Comparison of ENCODE assay signal across 19 mouse cellular contexts in the genomic region with DNA sequence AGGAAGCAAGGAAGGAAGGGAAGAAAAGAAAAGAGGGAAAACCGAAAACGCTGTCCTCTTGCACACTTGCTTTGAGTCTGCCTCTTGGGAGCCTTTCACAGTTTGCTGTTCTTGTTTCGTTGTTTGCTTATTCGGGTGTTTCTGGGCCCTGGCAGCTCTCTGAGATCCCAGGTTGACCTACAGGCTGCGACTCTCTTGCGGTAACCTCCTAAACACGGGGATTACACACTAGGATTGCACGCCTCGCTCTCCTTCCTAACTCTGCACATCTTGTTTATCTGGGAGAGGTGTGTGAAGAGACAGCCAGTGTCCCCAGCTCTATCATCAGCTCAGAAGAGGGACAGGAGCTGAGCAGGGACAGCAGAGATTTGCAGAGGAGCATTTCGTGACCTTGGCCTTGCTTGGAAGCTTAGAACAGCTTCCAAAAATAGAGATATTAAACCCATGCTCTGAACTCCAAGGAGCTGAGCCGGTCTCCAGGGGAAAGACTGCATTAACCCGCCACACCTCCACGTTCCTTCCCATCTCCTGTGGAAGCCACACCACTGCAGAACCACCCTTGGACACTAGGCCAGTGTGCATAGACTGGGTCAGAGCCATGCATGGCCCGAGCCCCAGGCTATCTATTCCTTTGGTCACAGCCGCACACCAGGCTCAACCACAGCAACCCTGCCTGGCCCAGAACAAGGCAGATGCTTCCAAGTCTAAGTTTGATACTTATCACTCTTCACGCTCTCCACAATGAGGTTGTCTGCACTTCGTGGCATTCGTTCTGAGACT. TPM values are rescaled to one million over a fixed set of nuclear protein-coding genes. Genes with fewer than 3 reads are reported as not detected.
DNase-seq lines count a peak whose midpoint lies in the region; ATAC-seq and TF ChIP-seq lines count a peak whose summit lies in the region.
"Had no signal": no experiment of that assay in that cellular context is flagged by ENCODE, and none has a peak within 500 bp of the region (broad histone marks: within the 10 kb centered on the region; RNA-seq: fewer than 3 reads in every experiment).

No protein-coding gene starts in this region.

- H3K9ac ChIP-seq in liver, embryonic 14.5 days (replicated peaks) = no peak overlapping the region
- no peak overlapping the region for H3K9ac ChIP-seq in liver, postnatal 0 days (replicated peaks)
- H3K9ac ChIP-seq: embryonic facial prominence, embryonic 15.5 days; forebrain, embryonic 12.5 days; hindbrain, embryonic 15.5 days; limb, embryonic 13.5 days; stomach, embryonic 15.5 days had no signal

- ATAC-seq in liver, embryonic 14.5 days (ENCODE audit: insufficient read depth) = 0 out of 2 replicates have a peak, but pooled peaks have one; percentile 17
- no peak for ATAC-seq in liver, postnatal 0 days
- peak; percentile 30; the same call in 1 of the 2 replicates for ATAC-seq in common myeloid progenitor, adult 5-6 weeks (replicated peaks; ENCODE audit: low read depth, poor library complexity, severe bottlenecking)
- ATAC-seq in megakaryocyte-erythroid progenitor cell, adult 5-6 weeks (replicated peaks; ENCODE audit: low FRiP score, low TSS enrichment, poor library complexity, severe bottlenecking) = peak; percentile 61
- ATAC-seq: CD4-positive, CD25-positive, alpha-beta regulatory T cell, adult 4 months; lung, postnatal 0 days had no signal

- no peak for TF ChIP-seq CTCF in liver, embryonic 14.5 days (IDR thresholded peaks at IDR 0.05; ENCODE audit: low read depth)
- TF ChIP-seq CTCF in liver, postnatal 0 days (IDR thresholded peaks at IDR 0.05; ENCODE audit: low read depth) = no peak

- H3K4me3 ChIP-seq in liver, embryonic 14.5 days (ENCODE audit: insufficient read depth in 1 of 2, low read depth in 2 of 2, low read length in 2 of 2) = no peak overlapping the region
- H3K4me3 ChIP-seq in liver, postnatal 0 days (ENCODE audit: low read depth, low read length) = no peak overlapping the region
- H3K4me3 ChIP-seq: embryonic facial prominence, embryonic 15.5 days; forebrain, embryonic 12.5 days; hindbrain, embryonic 15.5 days; limb, embryonic 13.5 days; stomach, embryonic 15.5 days had no signal

- H3K27me3 ChIP-seq in liver, embryonic 14.5 days (ENCODE audit: control insufficient read depth, insufficient read depth, low read length) = no peaks in the 10 kb centered on the region
- H3K27me3 ChIP-seq in liver, postnatal 0 days (ENCODE audit: insufficient read depth, low read length) = no peaks in the 10 kb centered on the region
- H3K27me3 ChIP-seq: embryonic facial prominence, embryonic 15.5 days; forebrain, embryonic 12.5 days; hindbrain, embryonic 15.5 days; limb, embryonic 13.5 days; stomach, embryonic 15.5 days had no signal

- H3K4me1 ChIP-seq in liver, embryonic 14.5 days (replicated peaks; ENCODE audit: control insufficient read depth in 2 of 2, insufficient read depth in 2 of 2, low read length in 1 of 2) = peaks cover 0 to 5% of the 10 kb centered on the region in 2 experiments; a peak in 1 of 4 replicates
- H3K4me1 ChIP-seq in liver, postnatal 0 days (ENCODE audit: insufficient read depth) = no peaks in the 10 kb centered on the region
- H3K4me1 ChIP-seq: embryonic facial prominence, embryonic 15.5 days; forebrain, embryonic 12.5 days; hindbrain, embryonic 15.5 days; limb, embryonic 13.5 days; stomach, embryonic 15.5 days had no signal

- DNase-seq in heart, adult 11 months = peak; percentile 89
- no peak for DNase-seq in heart, adult 9 months (ENCODE audit: low spot score in 2 of 2)
- DNase-seq in liver, embryonic 14.5 days (ENCODE audit: low read depth in 3 of 3, low spot score in 3 of 3) = no peak
- DNase-seq in liver, postnatal 0 days = no peak
- DNase-seq in left cerebral cortex, postnatal 36 days (ENCODE audit: low spot score in 2 of 2) = no peak
- DNase-seq: cerebellum, adult 8-10 months; kidney, adult 11 months; kidney, postnatal 10 days; spleen, adult 18-20 months; thymus, postnatal 14 days had no signal

- 59% methylated on average over 18 of the region's 18 CpGs for WGBS in liver, embryonic 14.5 days (ENCODE audit: insufficient replicate concordance)
- WGBS in liver, postnatal 0 days (ENCODE audit: insufficient replicate concordance) = 63% methylated on average over 18 of the region's 18 CpGs

- TF ChIP-seq EP300 in liver, embryonic 14.5 days (IDR thresholded peaks at IDR 0.05; ENCODE audit: low read depth) = no peak
- no peak for TF ChIP-seq EP300 in liver, postnatal 0 days (IDR thresholded peaks at IDR 0.05; ENCODE audit: low read depth)

- no peak overlapping the region for H3K4me2 ChIP-seq in liver, embryonic 14.5 days (ENCODE audit: low read depth)
- no peak overlapping the region for H3K4me2 ChIP-seq in liver, postnatal 0 days (ENCODE audit: low read depth, low read length)
- H3K4me2 ChIP-seq: embryonic facial prominence, embryonic 15.5 days; forebrain, embryonic 12.5 days; hindbrain, embryonic 15.5 days; limb, embryonic 13.5 days; stomach, embryonic 15.5 days had no signal

- intact Hi-C loops in left cerebral cortex, postnatal 36 days (cut with DNase I) = no loop called here

- H3K27ac ChIP-seq in liver, embryonic 14.5 days = no peak overlapping the region
- no peak overlapping the region for H3K27ac ChIP-seq in liver, postnatal 0 days (ENCODE audit: low read depth)
- H3K27ac ChIP-seq: embryonic facial prominence, embryonic 15.5 days; forebrain, embryonic 12.5 days; hindbrain, embryonic 15.5 days; limb, embryonic 13.5 days; stomach, embryonic 15.5 days had no signal

- no peaks in the 10 kb centered on the region for H3K9me3 ChIP-seq in liver, embryonic 14.5 days (ENCODE audit: control insufficient read depth, low read length)
- H3K9me3 ChIP-seq in liver, postnatal 0 days (ENCODE audit: low read length) = no peaks in the 10 kb centered on the region
- H3K9me3 ChIP-seq: embryonic facial prominence, embryonic 15.5 days; forebrain, embryonic 12.5 days; hindbrain, embryonic 15.5 days; limb, embryonic 13.5 days; stomach, embryonic 15.5 days had no signal

- H3K36me3 ChIP-seq in liver, embryonic 14.5 days (replicated peaks; ENCODE audit: control insufficient read depth, insufficient read depth, low read depth) = peaks cover 10% of the 10 kb centered on the region
- peaks cover 14% of the 10 kb centered on the region for H3K36me3 ChIP-seq in liver, postnatal 0 days (replicated peaks; ENCODE audit: insufficient read depth, low read length)

RNA-seq across cellular contexts. Expression of a gene that starts 19.3 kb away (rescaled TPM):
- 5.7 TPM in 2 replicates for polyA plus RNA-seq in liver, embryonic 14.5 days (2012; rRNA removed)
- polyA plus RNA-seq in liver, embryonic 14.5 days (2014; fragmentation: Nextera tagmentation; extraction: Ambion mirVana) = 9.5 and 10.1 TPM in 2 replicates
- polyA plus RNA-seq in liver, postnatal 0 days (2015; fragmentation: Nextera tagmentation; extraction: Ambion mirVana) = 10.6 and 12.1 TPM in 2 replicates
- total RNA-seq in common myeloid progenitor, adult 5-6 weeks (2017) = 0.27 TPM in 1 of 2 replicates, not detected in the other
- 1.7 and 3.4 TPM in 2 replicates for total RNA-seq in megakaryocyte-erythroid progenitor cell, adult 5-6 weeks (2014; fragmentation: Nextera tagmentation)
- total RNA-seq in megakaryocyte-erythroid progenitor cell, adult 5-6 weeks (2017) = 1.1 TPM in 1 of 2 replicates, not detected in the other
- 1 to 10 TPM; 4.8 to 5.5 TPM for total RNA-seq in left cerebral cortex, postnatal 36 days (2021)

RNA-seq across cellular contexts. Expression of a gene that starts 22.1 kb away (rescaled TPM):
- 112 and 137 TPM in 2 replicates for polyA plus RNA-seq in liver, embryonic 14.5 days (2012; rRNA removed)
- polyA plus RNA-seq in liver, embryonic 14.5 days (2014; fragmentation: Nextera tagmentation; extraction: Ambion mirVana) = 178 and 198 TPM in 2 replicates
- polyA plus RNA-seq in liver, postnatal 0 days (2015; fragmentation: Nextera tagmentation; extraction: Ambion mirVana) = 199 and 206 TPM in 2 replicates
- total RNA-seq in common myeloid progenitor, adult 5-6 weeks (2017) = 149 and 164 TPM in 2 replicates
- total RNA-seq in megakaryocyte-erythroid progenitor cell, adult 5-6 weeks (2014; fragmentation: Nextera tagmentation) = 102 and 143 TPM in 2 replicates
- total RNA-seq in megakaryocyte-erythroid progenitor cell, adult 5-6 weeks (2017) = 157 and 169 TPM in 2 replicates
- 100 to 1,000 TPM; 258 to 303 TPM for total RNA-seq in left cerebral cortex, postnatal 36 days (2021)
